Mouse (Mus musculus): ENCODE measurements around the gene Mkln1.

The Mkln1 gene

DNA sequence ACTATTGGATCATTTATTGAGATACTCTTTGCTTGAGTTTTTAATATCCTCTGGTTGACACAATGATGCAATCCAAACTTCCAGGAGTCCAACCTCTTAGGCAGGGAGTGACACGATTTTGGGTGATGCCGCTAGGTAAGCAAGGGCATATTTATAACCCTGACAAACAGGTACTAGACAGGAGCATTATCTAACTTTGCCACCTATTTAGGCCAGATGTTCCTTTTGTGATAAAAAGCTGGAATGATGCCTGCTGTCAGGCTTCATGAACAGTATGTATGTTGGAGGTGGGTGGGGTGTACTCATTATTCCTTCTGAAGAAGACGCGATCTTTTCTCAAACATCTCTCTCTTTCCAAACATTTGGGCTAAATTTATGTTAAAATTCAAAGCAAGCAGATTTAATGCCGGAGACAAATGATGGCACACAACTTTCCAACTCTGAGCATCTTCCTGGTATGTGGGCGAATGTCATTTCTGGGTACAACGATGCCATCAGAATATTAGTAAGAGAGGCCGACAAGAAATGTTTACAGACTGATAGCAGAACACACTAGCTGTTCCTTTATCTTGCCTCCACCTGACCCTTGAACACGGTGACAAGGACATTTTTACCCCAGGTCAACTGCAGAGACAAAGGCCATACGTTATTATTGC is 632 bp upstream of the Mkln1 start:
- CTCF ChIA-PET = interaction anchor here (0.5 kb wide), 1 partner anchor 364 kb away, joined by 4 read pairs; no protein-coding TSS in a partner anchor

DNA sequence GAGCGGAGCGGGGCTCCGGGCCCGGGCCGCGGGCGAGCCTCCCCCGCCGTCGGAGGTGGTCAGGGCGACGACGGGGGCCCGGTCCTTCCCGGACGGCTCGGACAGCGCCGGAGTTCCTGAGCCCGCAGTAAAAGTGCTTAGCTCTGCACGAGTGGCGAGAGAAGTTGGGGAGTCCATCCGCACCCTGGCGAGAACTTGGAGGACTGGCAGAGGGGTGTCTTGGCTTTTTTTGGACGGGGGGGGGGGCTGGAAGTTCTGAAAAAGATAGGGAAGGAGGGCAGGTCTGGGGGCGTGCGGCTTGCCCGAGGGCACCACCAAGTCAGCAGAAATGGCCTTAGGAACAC is 643 bp downstream of the Mkln1 start:
- CTCF ChIA-PET = interaction anchor here (0.6 kb wide), 2 partner anchors 20 to 277 kb away, joined by 4 to 5 read pairs; no protein-coding TSS in a partner anchor

DNA sequence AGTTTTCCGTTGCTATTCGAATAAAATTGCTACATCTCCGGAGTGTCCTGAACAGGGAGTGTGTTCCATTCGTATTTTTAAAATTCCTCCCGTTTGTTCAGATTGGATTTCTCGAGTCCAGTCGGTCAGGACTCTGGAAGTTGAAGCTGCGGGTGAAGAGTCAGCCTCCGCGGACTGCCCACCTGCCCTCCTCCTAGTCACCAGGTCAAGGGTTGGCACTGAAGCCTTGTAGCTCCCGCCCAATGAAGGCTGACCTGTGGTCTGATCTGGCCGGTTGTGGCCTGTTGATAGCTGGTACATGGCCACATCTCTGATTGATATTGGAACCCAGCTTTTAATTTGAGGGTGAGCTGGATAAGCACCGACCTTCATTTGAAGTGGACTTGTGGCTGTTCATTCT is 1.0 kb downstream of the Mkln1 start:
- CTCF ChIA-PET = interaction anchor here (0.6 kb wide), 1 partner anchor 20 kb away, joined by 4 read pairs; no protein-coding TSS in a partner anchor

DNA sequence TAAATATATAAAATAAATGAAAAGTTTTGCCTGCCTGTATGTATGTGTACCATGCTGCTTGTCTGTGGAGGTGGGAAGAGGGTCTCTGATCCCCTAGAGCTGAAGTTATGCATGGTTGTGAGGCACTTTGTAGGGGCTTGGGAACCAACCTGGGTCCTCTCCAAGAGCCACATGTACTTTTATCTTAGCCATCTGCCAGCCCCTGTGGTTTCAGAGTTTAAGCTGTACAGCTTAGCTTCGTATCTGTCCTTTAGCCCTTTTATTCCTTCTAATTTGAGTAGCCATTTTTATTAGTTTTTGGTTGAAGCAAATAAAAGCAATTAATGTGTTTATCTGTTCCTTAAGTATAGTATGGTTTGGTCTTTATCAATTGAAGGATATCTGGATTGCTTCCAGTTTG is 12.5 kb downstream of the Mkln1 start:
- CTCF ChIA-PET = interaction anchor here (0.6 kb wide), 1 partner anchor 93 kb away, joined by 8 read pairs; no protein-coding TSS in a partner anchor

GRCm38 (mm10) chr6:31412487-31412886 is 14.0 kb downstream of the Mkln1 start:
- CTCF ChIA-PET = no interaction called here

DNA sequence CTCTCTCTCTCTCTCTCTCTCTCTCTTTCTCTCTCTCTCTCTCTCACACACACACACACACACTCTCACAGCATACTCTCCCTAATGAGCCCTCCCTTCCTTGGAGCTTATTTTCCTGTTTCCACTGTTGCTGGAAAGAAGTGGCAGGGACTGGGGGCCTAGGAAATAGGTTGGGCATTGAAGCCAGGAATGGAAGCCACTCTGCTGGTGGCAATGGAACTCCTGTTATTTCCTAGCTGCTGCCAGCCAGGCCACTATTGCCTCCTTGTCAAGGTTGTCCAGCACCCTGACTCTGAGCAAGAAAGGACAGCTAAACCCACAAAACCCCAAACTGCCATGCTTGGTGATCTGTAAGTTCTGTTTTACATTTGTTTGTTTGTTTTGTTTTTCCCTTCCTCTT is 15.0 kb downstream of the Mkln1 start:
- CTCF ChIA-PET = interaction anchor here (0.6 kb wide), 1 partner anchor 95 kb away, joined by 3 read pairs; no protein-coding TSS in a partner anchor

- CTCF ChIA-PET = no interaction called here
Observed at GRCm38 (mm10) chr6:31414303-31414702, 15.8 kb downstream of the Mkln1 start.

DNA sequence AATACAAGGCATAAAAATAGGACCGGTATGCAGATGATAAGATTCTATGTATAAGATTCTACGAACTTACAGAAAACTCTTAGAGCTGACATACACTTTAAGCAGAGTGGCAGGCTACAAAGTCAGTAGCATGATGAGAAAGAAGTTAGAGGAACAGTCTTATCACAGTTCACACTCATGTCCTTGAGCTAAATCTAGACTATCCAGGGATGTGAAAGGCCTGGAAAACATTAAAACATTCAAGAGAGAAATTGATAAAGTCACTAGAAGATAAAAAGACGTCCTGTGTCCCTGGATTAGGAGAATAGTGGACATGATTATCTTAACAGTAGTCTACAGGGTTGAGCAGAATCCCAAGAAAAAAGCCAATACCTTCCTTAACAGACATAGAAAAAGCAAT is 26.9 kb downstream of the Mkln1 start:
- CTCF ChIA-PET = interaction anchor here (0.9 kb wide), 1 partner anchor 8 kb away, joined by 3 read pairs; no protein-coding TSS in a partner anchor

- CTCF ChIA-PET = no interaction called here
Observed at GRCm38 (mm10) chr6:31437264-31437663, 38.7 kb downstream of the Mkln1 start.

- CTCF ChIA-PET = interaction anchor here (0.6 kb wide), 1 partner anchor 9 kb away, joined by 4 read pairs; no protein-coding TSS in a partner anchor
Observed at GRCm38 (mm10) chr6:31445258-31445657, 46.7 kb downstream of the Mkln1 start.

GRCm38 (mm10) chr6:31453735-31454134 is 55.2 kb downstream of the Mkln1 start:
- CTCF ChIA-PET = no interaction called here

DNA sequence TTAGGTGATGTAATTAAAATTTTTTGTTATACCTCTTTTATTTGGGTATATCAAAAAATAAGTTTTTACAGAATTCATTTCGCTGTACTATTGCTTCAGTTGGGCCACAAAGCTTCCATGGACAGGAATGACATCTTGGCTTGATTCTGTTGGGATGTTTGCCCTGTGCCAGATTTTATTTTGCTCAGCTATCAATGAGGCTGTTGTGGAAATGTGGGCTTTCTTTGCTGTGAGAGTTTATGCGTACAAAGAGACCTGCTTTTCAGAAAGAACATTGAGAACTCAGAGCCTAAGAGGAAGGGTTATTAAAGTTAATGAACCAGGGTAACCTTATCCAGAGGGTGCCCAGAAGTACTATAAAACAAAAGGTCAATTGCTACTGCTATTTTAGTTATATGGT is 56.8 kb downstream of the Mkln1 start:
- CTCF ChIA-PET = no interaction called here

GRCm38 (mm10) chr6:31456988-31457387 is 58.5 kb downstream of the Mkln1 start:
- CTCF ChIA-PET = no interaction called here

GRCm38 (mm10) chr6:31469431-31469830 is 70.9 kb downstream of the Mkln1 start:
- CTCF ChIA-PET = no interaction called here

DNA sequence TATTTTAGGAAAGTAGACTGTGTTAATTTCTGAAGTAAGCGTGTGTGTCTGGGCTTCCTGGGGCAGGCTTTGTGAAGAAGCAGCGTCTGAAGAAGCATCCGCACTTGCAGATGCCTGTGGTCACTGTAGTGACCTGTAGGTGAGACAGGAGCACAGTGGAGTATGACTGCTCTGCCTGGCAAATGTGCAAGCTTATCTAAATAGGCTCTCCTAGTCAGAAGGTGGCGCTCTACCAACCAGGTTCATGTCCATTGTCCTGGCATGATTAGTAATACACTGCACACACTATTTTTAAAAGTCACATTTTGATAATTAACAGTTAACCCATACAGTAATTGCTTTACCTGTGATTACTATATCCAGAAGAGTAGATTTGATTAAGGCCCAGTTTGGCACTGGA is 79.7 kb downstream of the Mkln1 start:
- CTCF ChIA-PET = no interaction called here

DNA sequence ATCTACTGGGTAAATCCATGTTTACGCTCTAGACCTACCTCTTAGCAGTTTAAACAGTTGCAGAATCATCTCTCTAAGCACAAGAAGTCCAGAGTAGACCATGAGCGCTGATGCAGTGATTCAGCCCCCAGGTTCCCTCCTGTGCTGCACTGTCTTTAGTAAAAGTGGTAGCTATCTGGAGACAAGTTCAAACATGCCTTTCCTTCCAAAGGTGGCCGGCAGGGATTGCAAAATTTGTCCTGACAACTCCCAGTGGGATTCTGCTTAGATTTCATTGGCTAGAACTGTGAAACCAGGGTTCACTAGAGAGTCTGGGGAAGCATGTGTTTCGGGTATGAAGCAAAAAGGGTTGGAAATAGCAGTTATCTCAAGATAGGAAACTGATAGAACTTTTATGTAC is 81.5 kb downstream of the Mkln1 start:
- CTCF ChIA-PET = interaction anchor here (0.7 kb wide), 1 partner anchor 162 kb away, joined by 8 read pairs; no protein-coding TSS in a partner anchor

DNA sequence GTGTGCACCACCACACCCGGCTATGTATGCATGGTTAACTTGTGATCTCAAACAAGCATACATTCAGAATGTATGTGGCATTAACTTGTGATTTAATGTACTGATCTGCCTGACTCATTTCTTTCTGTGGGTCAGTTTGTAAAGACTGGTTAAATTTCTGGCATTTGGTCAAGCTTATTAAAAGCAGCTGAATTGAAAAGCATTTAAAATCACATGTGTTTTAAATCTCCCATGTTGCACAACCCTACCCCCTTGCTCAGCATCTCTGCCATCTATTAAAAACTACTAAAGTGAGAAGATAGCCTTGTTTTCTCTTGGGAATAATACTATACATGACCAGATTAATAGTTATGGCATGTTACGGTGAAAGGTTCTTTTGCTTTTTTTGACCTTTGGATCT is 88.1 kb downstream of the Mkln1 start:
- CTCF ChIA-PET = no interaction called here

- CTCF ChIA-PET = no interaction called here
Observed at GRCm38 (mm10) chr6:31489950-31490349, 91.4 kb downstream of the Mkln1 start.

DNA sequence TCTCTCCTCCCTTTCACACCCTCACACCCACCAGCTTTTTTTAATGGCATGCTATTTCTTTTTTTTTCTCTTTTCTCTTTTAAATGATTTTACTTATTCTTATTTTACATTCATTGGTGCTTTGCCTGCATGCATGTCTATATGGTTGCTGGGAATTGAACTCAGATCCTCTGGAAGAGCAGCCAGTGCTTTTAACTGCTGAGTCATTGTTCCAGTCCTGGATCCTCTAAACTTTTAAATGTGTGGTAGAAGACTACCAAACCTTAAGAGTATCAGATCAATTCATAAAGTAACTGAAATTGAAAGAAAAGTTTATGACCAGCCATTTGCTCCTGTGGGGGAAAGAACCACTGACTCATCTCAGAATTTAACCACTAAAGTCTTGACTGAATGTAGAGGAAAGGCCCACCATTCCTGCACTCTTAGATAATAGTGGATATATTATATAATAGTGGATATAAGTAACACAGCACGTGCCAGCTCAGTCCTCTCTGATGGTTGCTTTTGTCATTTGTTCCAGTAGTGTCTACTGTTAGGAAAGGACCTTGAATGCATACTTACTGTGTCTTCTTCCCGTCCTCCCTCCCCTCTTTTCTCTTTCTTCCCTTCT is 96.7 kb downstream of the Mkln1 start:
- CTCF ChIA-PET = no interaction called here

DNA sequence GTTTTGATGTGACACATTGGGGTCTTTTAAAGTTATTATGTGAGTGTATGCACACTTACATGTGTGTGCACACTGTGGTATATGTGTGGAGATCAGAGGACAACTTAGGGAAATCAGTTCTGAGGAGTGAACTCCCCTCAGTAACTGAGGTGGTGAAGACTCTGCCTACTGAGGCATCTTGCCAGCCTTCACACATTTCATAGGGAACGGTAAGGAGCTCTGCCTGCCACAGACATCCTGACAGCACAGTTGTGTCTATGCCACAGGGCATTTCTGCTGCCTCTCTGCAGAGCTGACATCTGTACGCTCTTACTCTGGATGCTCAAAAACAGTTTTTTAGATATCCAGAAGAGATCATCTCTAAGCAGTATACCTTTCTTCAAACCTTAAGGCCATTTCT is 97.7 kb downstream of the Mkln1 start:
- CTCF ChIA-PET = no interaction called here

GRCm38 (mm10) chr6:31499836-31500235 is 101.3 kb downstream of the Mkln1 start:
- CTCF ChIA-PET = no interaction called here

DNA sequence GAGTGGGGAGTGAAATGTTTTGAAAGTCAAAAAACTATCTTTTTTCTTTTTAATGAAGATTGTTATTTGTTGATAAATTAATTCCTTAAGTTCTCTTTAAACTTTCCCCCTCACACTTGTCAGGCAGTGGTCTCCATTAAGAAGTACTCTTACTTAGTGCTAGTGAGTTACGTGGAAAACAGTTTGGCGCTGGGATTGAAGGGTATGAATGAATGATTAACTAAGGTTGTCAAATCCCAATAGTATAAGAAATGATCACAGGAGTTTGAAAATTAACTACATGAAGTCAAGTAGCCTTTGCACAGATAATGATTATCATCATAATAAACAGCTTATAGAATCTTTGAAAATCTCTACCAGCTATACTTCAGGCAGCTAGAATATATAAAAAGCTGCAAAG is 101.7 kb downstream of the Mkln1 start:
- CTCF ChIA-PET = no interaction called here

DNA sequence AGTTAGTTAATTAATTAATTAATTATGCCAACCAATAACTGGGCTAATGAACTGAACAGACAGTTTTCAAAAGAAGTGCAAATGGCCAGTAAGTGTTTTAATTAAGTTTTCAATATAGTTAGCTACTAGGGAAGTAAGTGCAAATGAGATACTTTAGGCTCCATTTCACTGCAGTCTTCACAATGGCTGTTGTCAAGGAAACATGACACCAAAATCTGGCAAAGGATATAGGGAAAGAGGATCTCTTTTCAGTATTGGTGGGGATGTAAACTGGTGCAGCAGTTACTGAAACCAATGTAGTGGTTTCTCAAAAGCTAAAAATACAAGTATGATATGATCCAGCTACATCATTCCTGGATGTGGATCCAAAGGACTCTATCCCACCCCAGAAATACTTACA is 102.2 kb downstream of the Mkln1 start:
- CTCF ChIA-PET = no interaction called here

GRCm38 (mm10) chr6:31502614-31503013 is 104.1 kb downstream of the Mkln1 start:
- CTCF ChIA-PET = no interaction called here
